Mouse (Mus musculus) bone marrow macrophage, adult 2 months (primary cell): Measurements from ENCODE around the gene Myf5. TPM values are rescaled to one million over a fixed set of nuclear protein-coding genes. Genes with fewer than 3 reads are reported as not detected.

Experiments
- H3K27ac ChIP-seq: 2 replicates; pipeline ENCODE4 v1.5.1; 2012; ENCODE audit warnings: low read depth, low read length; ENCODE audit not compliant: insufficient read depth
- H3K4me1 ChIP-seq: 2 replicates; pipeline ENCODE4 v1.6.1; 2012; ENCODE audit warnings: low read length; ENCODE audit not compliant: control insufficient read depth, insufficient read depth
- H3K4me3 ChIP-seq: 2 replicates; pipeline ENCODE4 v1.5.1; 2012; ENCODE audit warnings: mild to moderate bottlenecking, low read length, moderate library complexity; ENCODE audit not compliant: insufficient read depth
- CTCF ChIP-seq: IDR thresholded peaks from 2 replicates; pipeline ENCODE4 v1.5.1; 2012; ENCODE audit warnings: low read depth, mild to moderate bottlenecking, low read length, moderate library complexity
- POLR2A ChIP-seq: IDR thresholded peaks from 2 replicates; pipeline ENCODE4 v1.6.1; 2012; ENCODE audit warnings: mild to moderate bottlenecking, low read depth, low read length, borderline replicate concordance
- polyA plus RNA-seq: library from polyadenylated mRNA; stranded (reverse); fragments of >200 nt; gene quantifications from 2 replicates; pipeline ENCODE4 v1.2.4, GENCODE M21; 2012; ENCODE audit not compliant: missing spikeins, insufficient read depth, insufficient read length

Myf5 gene
- polyA plus RNA-seq, 1 experiment, result not detected

DNA sequence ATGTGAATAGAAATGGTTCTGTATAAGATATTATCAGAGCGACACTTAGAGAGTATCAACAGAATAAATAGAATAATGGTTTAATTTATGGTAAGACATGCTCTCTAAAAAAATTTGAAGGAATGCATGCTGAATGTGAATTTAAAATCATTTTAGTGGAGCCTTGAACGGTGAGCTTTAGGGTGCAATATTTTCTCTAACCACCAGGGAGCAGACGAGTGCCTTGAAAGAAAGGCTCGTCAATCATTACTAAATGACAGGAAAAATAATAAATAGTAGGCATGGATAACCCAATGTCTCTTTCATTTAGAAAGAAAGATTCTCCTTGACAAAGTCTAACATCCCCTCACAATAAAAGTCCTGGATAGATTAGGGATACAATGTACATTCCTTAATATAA lies 43.2 kb downstream of the Myf5 start:
- Histone ChIP-seq H3K4me3 (no peak overlapping the region), H3K4me1 (no peaks in the 10 kb centered on the region), H3K27ac (no peak overlapping the region)
- TF ChIP-seq CTCF, result no peak
- no peak for TF ChIP-seq POLR2A

DNA sequence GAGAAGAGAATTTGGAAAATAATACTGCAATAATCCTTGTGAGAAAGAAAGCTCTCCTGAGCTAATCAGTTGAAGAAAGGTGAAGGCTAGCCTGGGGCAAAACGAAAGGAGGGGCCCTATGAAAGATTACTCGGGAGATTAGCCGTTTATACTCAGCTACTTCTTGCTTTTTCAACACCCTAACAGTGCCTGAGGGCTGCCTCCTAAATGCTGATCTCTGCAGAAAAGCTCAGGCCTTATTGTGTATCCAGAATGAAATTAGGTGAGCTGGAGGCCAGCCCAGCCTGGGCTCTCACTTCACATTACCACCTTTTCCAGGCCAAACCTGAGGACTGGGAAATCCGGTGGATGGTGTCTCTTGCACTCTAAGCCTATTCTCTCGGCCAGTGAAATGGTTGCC lies 49.0 kb downstream of the Myf5 start:
- H3K4me1 ChIP-seq, result no peaks in the 10 kb centered on the region
- H3K27ac ChIP-seq, result no peak overlapping the region
- TF ChIP-seq CTCF, result no peak
- TF ChIP-seq POLR2A, result no peak
- no peak overlapping the region for H3K4me3 ChIP-seq

Other genes with a start within 250 kb of the Myf5 start
- not detected in 2 replicates for gene Lin7a, start 214.4 kb downstream of the Myf5 start, polyA plus RNA-seq
- not detected in 2 replicates for gene Myf6, start 8.6 kb upstream of the Myf5 start, polyA plus RNA-seq
- not detected in 2 replicates for gene Ptprq, start 233.9 kb upstream of the Myf5 start, polyA plus RNA-seq